Mouse (Mus musculus) thymus, adult 18-20 months (tissue): ENCODE data around the gene Abcc9.
"Not testable (repeated sequence)": the region's sequence is repeated elsewhere in the genome, so short reads cannot be mapped to it uniquely, and the experiment has no call there.

Experiments
- DNase-seq, 2 experiments: peaks; one replicate each; pipeline ENCODE4 v3.0.0; 2022; ENCODE audit warnings: mixed read lengths in 2 of 2

Abcc9 gene

DNA sequence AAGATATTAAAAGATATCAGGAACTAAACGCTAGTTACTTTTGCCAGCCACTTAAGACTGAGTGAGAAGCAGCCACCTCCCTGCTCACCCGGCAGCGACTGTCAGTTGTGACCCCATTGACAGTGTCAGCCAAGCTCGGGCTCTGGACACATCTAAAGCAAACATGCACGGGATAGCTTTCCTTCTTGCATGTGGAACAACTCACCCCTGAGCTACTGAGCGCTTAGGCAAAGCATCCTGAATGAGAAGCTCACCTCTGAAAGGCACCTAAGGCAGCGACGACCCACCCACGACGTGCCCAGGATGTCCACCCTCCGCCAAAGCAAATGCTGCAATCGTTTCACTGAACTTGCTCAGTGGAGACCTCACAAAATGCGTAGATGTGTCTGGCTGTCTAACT lies 954 bp downstream of the Abcc9 start:
- DNase-seq, result no peak

DNA sequence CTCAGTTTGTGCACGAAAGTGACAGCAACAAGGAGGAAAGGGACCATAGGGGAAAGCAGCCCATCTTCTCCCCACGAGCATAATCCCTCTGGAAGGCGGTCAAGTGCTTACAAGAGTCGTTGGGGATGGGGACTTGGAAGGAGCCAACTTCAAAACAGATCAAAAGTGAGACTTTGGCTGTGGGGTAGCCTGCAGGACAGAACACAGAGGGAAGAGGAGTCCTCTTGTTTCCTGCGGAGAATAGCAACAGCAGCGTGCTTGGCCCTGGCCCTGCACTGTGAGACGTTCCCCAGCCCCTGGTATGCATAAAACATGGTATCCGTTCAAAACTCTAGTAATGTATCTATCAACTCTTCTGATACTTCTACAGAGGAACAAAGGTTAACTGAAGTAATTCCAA lies 1.4 kb downstream of the Abcc9 start:
- DNase-seq, result no peak

DNA sequence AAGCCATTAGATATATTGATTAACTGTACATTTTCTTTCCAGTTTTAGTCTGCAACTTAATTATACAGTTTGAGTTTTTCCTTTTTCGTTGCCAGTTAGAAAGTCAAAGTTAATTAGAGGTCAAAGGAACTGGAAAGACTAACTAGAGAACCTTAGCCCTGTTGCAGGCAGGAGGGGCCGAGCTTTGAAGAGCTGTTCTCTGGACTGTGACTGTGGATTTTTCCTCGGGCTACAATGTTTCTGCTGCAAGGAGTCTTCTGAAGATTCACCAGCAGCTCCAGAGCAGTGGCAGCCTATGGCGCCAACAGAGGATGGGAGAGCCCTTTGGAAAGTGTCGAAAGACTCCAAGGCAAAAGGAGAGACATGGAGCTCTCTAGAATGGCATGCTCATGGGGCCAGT lies 10.0 kb downstream of the Abcc9 start:
- no peak for DNase-seq

DNA sequence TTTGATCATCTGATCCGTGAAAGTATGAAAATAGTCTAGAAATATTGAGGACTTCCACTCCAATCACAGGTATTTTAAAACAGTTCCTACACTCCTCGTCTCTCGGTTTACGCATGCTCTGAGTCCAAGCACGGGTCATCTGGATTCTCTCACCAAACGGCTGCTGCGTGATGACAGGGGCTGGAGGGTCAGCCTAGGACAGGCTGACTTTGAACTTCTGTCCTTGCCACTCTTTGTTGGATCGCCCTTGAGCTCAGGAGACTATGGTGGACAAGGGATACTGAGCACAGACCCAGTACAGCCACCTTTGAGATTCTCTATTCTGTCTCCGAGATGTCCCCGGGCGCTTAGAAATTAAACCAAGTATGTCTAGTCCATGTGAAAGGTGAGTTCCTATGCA lies 12.4 kb downstream of the Abcc9 start:
- no peak for DNase-seq

DNA sequence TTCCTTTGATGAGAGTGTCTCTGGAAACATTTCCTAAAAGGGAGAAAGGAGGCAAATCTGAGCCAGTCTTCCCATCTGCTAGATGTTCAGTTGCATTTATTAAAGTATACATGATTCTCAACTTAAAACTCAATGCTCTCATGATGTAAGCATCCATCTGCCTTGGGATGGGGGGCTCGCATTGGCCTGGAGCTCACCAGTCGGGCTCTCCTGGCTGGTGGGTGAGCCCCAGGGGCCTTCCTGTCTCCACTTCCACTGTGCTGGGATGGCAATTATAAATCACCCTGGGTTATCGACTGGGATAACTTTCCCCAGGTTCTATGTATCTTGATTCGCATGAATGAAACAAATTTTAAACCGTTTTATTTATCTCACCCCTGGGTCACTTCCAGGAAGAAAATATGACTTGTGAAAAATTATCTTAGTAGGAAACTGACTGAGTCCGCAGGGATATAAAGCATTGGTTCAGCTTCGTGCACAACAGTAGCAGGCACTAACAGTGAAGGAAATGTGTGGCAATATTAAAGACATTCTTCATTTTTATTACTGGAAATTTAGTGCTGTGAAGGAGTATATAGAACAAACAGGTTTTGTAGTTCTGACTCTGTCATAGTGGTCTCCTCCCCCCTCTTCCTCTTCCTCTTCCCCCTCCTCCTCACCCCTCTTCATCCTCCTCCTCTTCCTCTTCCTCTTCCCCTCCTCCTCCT lies 19.0 kb downstream of the Abcc9 start:
- no peak for DNase-seq

DNA sequence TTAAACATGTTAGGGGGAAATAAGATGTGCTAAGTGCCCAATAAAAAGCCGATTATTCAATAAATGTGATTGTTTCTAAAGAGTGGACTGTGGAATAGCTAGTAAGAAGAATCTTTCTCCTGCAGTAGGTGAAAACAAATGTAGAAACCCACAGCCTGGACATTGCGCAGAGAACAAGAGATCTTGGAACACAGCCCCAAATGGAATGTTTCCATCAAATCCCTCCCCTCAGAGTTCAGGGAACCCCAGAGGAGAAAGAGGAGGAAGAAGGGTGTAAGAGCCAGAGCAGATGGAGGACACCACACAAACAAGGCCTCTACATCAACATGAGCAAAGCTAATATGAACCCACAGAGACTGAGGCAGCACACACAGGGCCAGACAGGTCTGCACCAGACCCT lies 32.1 kb downstream of the Abcc9 start:
- DNase-seq, result no peak

DNA sequence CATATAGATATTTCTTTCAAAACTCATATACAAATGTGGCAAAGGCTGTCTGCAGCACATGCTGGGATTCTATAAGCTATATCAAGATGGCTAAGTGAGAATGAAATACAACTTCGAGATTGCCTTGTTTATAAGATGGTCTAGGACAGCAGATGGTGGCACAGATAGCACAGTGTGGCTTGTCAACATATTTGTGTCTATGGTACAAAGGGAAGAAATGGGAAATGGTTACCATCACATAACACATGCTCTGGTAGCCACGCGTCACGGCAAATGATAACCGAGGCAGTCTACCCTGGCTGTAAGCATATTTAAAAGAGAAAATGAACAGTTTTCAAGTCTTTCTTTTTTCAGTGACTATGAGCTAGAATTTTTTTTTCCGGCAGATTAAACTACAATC lies 32.8 kb downstream of the Abcc9 start:
- DNase-seq, result no peak

DNA sequence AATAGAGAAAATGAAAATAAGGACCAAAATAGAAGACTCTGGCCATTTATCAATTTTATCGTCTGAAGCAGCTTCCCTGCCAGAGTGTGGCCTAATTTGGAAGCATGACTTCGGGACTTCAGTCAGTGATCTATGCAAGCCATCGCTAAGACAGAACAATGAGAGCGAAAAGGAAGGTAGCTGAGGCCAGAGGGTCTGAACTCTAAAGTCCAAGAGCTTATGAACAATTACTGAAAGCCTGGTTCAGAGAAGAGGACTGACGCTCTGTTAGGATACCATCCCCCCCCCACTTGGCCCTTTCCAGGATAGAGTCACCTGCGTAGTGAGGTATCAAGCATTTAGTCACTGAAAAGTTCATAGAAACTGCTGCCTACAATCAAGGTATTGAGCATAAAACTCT lies 33.3 kb downstream of the Abcc9 start:
- DNase-seq, result no peak

DNA sequence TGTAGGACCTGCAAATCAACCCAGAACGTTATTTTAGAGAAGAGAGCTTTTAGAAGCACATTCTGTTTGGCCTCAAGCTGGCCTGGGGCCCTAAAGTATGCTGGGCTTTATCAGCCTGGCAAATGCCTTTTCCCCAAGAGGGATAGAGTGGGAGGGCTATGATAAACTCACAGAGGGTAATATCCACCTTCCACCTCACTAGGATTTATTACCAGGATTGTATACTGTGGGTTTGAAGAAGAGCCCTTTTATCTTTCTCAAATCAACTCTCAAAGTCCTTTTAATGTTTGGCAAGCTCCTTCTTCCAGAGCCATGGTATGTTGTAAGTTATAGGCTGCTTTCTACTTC lies 33.7 kb downstream of the Abcc9 start:
- DNase-seq, result no peak

DNA sequence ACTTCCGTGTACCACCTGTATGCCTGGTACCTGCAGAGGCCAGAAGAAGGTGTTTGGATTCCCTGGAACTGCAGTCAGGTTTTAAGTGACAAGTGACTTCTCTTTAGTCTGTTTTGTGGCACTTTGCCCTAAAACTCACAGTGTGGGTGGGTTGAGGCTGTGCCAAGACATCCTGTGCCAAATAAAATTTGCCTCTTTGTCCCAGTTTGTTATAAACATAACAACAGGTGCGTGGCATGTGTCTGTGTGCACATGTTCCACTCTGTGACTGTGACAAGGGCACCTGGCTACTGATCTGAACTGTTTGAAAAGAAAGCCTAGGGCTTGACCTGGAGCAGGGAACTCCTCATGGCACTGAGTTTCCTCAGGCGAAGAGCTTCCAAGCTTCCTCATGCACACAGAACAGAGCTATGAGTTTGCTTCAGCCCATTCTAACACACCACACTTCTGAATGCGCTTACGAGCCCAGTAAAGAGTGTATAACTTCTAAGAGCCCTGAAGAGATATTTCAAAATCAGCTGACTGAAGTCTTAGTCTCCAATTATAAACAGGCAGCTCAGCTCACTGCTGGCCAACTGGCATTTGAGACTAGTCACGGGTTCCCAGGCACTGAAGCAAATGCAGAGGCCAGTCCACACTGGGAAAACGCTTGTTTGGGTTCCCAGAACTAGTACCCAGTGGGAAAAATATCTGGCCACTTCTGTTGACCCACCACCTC lies 34.3 kb downstream of the Abcc9 start:
- DNase-seq, result no peak

DNA sequence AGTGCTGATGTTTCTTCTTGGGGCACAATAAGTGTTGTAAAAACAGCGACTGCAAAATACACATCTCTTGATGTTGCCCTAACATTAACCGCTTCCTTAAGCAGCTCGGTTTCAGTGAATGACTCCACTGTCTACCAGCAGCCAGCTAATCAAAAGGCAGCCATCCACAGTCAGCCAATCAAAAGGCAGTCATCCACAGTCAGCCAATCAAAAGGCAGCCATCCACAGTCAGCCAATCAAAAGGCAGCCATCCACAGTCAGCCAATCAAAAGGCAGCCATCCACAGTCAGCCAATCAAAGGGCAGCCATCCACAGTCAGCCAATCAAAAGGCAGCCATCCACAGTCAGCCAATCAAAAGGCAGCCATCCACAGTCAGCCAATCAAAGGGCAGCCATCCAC lies 40.1 kb downstream of the Abcc9 start:
- DNase-seq, result not testable (repeated sequence)

DNA sequence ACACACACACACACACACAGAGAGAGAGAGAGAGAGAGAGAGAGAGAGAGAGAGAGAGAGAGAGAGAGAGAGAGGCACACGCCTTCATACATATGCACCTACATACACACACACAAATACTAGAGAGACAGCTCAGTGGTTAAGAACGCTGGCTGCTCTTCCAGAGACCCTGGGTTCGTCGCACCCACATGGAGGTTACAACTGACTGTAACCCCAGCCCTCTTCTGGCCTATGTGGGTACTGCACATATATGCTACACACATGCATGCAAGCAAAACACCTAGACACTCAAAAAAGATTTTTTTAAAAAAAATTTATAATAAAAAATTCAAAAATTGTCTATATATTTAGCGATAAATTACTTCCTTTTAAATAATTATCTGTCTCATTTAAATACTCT lies 43.1 kb downstream of the Abcc9 start:
- DNase-seq, result peak; percentile 5 to 18

DNA sequence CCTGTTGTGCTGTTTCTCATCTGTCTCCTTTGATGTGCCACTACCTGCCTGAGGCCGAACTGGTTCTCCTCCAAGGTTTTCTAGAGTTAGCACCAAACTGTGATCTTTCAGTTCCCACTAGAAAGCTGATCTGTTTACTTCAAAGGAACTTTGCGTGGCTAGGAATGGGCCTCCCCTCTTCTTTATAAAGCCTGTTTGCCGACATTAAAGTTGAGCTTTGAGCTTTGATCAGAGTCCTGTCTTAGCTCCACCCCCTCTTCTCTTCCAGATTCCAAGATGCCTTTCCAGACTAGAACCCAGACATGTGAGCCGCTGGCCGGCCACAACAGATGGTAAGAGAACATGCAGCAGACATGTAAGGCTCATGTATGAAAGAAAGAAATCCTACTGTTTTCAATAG lies 47.6 kb downstream of the Abcc9 start:
- DNase-seq, result no peak

DNA sequence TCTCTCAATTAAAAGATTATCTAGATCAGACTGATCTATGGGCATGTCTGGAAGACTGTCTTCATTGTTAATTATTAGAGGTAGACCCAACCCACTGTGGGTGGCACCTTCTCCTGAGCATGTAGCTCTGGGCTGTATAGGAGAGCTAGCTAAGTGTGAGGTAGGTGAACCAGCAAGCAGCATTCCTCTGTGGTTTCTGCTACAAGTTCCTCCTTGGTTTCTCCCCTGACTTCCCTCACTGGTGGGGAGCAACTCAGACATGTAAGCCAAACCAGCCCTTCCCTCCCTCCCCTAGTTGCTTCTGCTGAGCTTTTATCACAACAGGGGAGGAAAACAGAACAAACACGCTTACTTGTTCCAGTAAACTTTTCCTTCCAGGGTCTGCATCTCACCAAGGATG lies 49.9 kb downstream of the Abcc9 start:
- no peak for DNase-seq

DNA sequence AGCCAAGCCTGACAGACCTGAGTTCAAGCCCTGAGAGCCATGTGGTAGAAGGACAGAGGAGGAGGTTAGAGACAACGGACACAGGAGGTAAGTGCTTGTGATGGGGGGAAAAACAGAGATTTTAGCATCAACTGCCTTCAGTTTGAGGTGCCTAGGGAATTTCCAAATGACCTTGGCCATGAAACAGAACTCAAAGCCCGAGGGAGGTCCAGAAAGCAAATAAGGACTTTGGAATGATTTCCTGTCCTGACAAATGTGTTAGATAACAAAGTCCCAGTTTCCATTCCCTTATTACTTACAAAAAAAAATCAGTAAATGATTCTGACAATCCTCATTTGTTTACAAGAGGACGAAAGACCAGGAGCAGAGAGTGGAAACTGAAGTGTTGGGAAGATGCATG lies 52.8 kb downstream of the Abcc9 start:
- DNase-seq, result no peak

DNA sequence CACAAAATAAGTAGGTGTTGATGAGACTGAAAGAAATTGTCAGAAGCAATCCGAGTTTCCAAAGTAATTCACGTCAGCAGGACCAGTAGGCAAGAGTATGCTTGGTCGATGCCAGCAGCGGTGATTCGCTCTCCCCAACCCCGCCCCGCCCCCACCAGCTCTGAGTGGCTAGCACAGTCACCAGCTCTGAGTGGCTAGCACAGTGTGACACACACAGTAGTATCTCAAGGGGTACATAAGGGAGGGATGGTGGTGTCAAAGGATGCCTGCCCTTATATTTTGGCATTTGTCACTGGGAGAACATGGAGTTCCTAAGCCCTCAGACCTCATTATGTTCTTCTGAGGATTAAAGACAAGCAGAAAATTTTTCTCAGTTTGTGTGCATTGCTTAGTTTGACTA lies 56.6 kb downstream of the Abcc9 start:
- DNase-seq, result no peak

DNA sequence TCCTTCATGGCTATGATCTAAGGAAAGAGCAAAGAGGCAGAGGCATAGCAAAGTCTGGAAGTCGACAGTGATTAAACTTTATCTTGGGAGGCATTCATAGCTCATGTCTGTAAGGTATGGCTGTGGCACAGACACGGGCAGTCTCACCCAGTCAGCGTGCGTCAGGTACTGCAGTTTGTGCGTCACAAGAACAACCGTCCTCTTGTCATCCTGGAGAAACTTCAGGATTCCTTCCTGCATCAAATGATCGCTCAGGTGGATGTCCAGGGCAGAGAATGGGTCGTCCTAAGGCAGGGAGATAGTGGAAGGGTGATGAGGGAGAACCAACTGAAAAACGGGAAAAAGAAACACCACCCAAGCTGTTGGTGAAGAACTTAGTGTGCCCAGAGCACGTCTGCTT lies 62.8 kb downstream of the Abcc9 start:
- no peak for DNase-seq

DNA sequence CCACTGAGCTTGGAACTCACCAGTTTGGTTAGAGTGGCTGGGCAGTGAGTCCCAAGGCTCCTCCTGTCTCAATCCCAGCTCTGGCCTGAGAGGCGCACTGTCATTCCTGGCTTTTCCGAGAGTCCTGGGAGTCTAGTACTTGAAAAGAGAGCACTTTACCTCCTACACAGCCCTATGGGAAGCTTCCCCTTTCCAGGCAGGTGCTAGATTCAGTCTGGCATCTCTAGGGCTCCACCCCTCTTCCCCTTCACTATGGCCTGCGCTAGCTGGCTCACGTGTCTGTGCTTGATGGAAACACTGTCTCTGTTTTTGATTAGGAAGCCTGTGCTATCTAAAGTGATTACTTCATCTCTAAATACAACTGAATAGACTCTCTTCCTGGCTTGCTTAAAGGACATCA lies 66.5 kb downstream of the Abcc9 start:
- DNase-seq, result no peak

DNA sequence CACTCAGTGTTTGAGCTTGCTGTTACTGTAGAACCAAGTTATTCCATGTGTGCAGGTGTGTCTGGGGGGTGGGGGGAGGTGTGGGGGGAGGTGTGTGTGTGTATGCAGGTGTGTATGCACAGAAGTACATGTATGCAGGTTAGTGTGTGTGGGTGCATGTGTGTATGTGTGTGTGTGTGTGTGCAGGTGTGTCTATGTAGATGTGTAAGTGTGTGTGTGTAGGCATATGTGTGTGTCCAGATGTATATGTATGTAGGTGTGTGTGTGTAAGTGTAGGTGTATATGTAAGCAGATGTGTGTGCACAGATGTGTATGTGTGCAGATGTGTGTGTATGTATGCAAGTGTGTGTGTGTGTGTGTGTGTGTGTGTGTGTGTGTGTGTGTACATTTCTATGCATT lies 66.9 kb downstream of the Abcc9 start:
- DNase-seq, result no peak

DNA sequence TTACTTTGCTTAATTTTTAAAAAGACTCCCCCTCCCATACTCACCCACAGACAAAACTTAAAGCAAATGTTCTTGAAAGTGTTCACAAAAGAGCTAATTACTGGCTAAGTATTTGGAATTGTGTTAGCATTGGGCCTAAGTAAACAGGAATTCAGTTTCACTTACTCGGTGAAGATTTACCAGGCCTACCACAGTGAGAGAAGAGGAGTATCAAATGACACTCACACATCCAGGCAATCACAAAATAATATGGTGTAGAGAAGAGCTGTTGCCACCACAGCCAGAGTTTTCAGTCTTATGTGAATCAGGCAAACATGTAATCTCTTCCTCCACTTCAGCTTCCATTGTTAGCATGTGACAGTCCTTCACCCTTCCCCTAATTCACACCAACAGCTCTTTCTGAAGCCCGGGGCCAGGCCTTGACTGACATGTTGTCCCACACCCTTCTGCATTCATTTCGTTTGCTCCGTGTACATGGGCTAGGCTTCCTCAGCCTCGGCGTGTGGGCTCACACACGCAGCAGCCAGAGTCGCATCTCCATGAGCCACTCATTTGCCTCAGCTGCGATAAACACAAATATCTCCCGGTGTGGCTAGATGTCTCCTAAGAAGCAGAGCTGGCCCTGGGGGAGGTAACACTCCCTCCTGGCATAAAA lies 67.5 kb downstream of the Abcc9 start:
- DNase-seq, result no peak

DNA sequence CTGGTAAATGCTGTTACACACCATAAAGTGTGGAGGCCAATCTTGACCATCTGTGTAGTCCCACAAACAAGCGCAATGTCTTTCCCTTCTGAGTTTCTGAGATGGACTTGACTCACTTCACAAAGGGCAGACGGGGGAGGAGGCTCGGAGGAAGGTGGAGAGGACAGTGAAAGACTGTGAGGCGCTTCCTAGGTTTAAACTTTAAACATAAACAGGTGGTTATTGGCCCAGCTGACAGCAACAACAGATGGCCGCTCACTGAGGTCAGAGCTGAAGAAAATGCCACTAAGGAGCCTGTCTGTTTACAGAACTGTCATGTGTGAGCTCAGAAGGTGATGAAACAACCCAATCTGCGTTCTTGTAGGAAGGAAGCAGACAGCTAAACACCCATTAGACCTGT lies 78.8 kb downstream of the Abcc9 start:
- no peak for DNase-seq

DNA sequence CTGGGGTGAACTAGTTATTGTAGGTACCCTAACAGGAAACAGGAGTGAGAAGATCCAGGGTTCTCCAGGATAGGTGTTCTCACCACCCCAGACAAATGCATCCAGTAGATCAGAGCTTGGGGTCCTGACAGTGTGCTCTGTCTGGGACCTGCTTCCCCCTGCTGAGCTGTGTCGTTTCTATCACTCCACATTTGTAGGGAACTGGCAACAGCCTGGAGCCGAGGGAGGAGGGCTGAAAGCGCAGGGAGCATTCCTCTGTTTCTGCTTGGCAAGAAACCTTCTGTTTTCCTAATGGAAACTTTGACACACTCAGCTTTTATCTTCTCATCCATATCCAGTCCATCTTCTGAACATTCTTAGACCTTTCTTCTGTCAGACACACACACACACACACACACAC lies 85.5 kb downstream of the Abcc9 start:
- DNase-seq, result no peak

DNA sequence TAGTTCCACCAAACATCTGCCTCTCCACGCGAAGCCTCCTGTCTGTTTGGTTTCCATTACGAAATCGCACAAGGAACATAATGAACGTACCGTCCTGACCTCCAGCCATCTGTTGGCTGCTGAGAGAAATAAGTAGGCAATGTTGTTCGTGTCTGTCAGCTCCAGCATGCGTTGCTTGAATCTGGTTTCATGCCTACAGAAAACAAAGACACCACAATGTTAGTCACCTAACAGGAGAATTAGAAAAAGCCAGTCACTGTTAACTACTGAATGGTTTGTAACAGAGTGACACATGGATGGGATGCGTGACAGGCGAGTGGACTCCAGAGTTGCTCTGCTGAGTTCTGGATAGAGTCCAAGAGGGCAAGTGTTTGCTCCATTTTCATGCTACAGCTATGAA lies 87.8 kb downstream of the Abcc9 start:
- no peak for DNase-seq

DNA sequence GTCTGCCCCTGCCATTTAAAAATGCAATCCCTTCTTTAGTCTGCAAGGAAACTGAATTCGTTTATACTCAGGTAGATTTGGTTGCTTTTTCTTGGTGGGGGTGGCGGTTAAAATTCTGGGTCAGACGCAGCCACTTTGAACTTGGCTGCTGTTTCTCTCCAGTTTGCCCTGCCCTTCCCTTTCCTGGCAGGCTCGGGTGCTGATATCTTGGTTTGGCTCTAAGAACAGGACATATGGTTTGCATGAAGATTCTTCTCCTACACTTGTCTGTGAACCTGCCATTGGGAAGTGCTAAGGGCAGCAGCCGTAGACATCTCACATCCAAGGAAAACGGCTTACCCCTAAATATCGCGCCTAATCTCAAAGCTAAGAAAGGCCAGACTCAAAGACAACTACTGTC lies 89.7 kb downstream of the Abcc9 start:
- no peak for DNase-seq
